Mouse (Mus musculus): ENCODE data around the gene Ccdc60. TPM values are rescaled to one million over a fixed set of nuclear protein-coding genes. Genes with fewer than 3 reads are reported as not detected.

Gene Ccdc60
- polyA plus RNA-seq, 1 experiment from 2014 or later = 3.7 TPM

- no peak overlapping the region for H3K9ac ChIP-seq
- H3K9me3 ChIP-seq (replicated peaks) = no peaks in the 10 kb centered on the region
- peaks cover 18% of the 10 kb centered on the region for H3K4me1 ChIP-seq
- H3K4me2 ChIP-seq (replicated peaks) = 0 out of 2 replicates have a peak overlapping the region, but pooled peaks have one; percentile 4
- H3K4me3 ChIP-seq (replicated peaks) = no peak overlapping the region
- 41% methylated on average over 17 of the region's 17 CpGs for WGBS
- no peak for ATAC-seq (ENCODE audit: insufficient number of reproducible peaks, low FRiP score, low TSS enrichment, low read depth)
- no peaks in the 10 kb centered on the region for H3K36me3 ChIP-seq
- no peak overlapping the region for H3K27ac ChIP-seq (replicated peaks)
- no peaks in the 10 kb centered on the region for H3K27me3 ChIP-seq
Observed at GRCm38 (mm10) chr5:116271511-116272227, 17.1 kb downstream of the Ccdc60 start.

- Histone ChIP-seq H3K27me3 (no peaks in the 10 kb centered on the region), H3K9me3 (replicated peaks) (no peaks in the 10 kb centered on the region), H3K36me3 (no peaks in the 10 kb centered on the region), H3K27ac (replicated peaks) (no peak overlapping the region), H3K9ac (no peak overlapping the region), H3K4me2 (replicated peaks) (no peak overlapping the region), H3K4me3 (replicated peaks) (no peak overlapping the region), H3K4me1 (peaks cover 18% of the 10 kb centered on the region)
- 68% methylated on average over 17 of the region's 17 CpGs for WGBS
- ATAC-seq (ENCODE audit: insufficient number of reproducible peaks, low FRiP score, low TSS enrichment, low read depth) = no peak
Observed at GRCm38 (mm10) chr5:116269212-116270145, 19.3 kb downstream of the Ccdc60 start.

- ATAC-seq (ENCODE audit: insufficient number of reproducible peaks, low FRiP score, low TSS enrichment, low read depth) = no peak
- Histone ChIP-seq H3K4me2 (replicated peaks) (no peak overlapping the region), H3K9ac (no peak overlapping the region), H3K36me3 (no peaks in the 10 kb centered on the region), H3K4me1 (no peaks in the 10 kb centered on the region), H3K9me3 (replicated peaks) (no peaks in the 10 kb centered on the region), H3K4me3 (replicated peaks) (no peak overlapping the region), H3K27me3 (no peaks in the 10 kb centered on the region), H3K27ac (replicated peaks) (no peak overlapping the region)
- WGBS = 91% methylated on average over 2 of the region's 2 CpGs
Observed at GRCm38 (mm10) chr5:116262689-116263088, 26.1 kb downstream of the Ccdc60 start.

DNA sequence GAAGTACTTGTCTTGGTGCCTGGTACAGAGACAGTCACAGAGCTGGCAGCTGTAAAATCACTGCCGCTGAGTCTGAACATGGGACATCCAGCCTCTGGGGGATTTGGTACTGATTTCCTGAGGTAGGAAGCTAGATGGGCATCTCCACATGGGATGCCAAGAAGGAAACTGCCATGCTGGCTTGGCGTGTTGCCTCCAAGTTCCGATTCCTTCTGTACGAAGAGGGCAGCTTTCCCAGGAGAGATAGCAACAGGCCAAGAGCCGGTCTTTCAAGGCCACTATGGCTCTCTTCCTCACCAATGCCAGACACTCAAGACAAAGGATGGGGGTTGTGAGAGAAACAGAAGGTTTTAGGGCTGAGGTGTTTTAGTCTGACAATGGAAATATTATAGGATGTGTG lies 26.8 kb downstream of the Ccdc60 start:
- ATAC-seq (ENCODE audit: insufficient number of reproducible peaks, low FRiP score, low TSS enrichment, low read depth) = no peak
- Histone ChIP-seq H3K4me3 (replicated peaks) (no peak overlapping the region), H3K27ac (replicated peaks) (no peak overlapping the region), H3K9me3 (replicated peaks) (no peaks in the 10 kb centered on the region), H3K9ac (no peak overlapping the region), H3K27me3 (no peaks in the 10 kb centered on the region), H3K4me1 (no peaks in the 10 kb centered on the region), H3K4me2 (replicated peaks) (no peak overlapping the region), H3K36me3 (no peaks in the 10 kb centered on the region)
- 88% methylated on average over 5 of the region's 5 CpGs for WGBS

DNA sequence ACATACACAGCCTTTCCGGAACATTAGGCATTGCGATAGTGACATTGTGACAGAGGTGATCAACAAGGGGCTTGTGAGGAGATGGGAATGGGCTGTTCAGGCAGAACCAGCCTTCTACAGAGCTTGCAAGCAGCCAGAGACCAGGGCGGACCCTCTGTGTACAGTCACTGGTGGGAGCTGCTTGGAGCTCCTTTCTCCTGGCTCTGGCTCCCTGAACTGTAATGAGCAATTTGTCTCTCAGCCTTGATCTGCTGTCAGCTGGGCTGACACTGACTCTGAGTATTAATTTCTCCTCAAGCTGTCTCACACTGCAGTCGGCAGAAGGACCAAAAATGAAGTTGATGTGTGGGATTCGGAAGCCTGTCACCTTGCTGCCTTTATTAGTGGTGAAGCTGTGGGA lies 28.4 kb downstream of the Ccdc60 start:
- Histone ChIP-seq H3K9me3 (replicated peaks) (no peaks in the 10 kb centered on the region), H3K4me1 (no peaks in the 10 kb centered on the region), H3K4me3 (replicated peaks) (no peak overlapping the region), H3K36me3 (no peaks in the 10 kb centered on the region), H3K9ac (no peak overlapping the region), H3K27ac (replicated peaks) (no peak overlapping the region), H3K4me2 (replicated peaks) (no peak overlapping the region), H3K27me3 (no peaks in the 10 kb centered on the region)
- 77% methylated on average over 5 of the region's 5 CpGs for WGBS
- ATAC-seq (ENCODE audit: insufficient number of reproducible peaks, low FRiP score, low TSS enrichment, low read depth) = no peak

DNA sequence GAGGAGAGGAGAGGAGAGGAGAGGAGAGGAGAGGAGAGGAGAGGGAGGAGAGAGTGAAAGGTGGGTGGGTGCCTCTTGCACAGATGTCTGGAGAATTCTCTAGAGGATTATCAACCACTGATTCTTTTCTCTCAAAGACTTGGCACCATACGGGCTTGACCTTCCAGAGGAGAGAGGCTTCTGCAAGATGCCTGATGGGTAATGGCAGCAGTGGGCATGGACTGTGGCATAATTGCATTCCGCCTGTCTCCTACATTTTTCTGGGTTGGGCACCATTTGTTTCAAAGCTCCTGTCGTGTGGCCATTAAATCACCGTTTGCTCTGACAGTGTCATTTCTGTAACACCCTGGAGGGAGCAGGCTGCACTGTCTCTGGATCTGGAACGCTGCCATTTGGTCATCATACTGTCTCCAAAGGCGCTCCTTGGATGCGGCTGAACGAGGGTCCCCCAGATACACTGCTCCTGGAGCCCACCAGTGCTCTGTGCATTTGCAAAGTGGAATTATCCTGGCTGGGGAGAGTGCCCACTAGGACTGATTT lies 30.4 kb downstream of the Ccdc60 start:
- Histone ChIP-seq H3K4me2 (replicated peaks) (no peak overlapping the region), H3K4me1 (0 out of 2 replicates have a peak, but pooled peaks cover 3% of the 10 kb centered on the region), H3K36me3 (no peaks in the 10 kb centered on the region), H3K27me3 (no peaks in the 10 kb centered on the region), H3K4me3 (replicated peaks) (no peak overlapping the region), H3K9me3 (replicated peaks) (no peaks in the 10 kb centered on the region), H3K27ac (replicated peaks) (no peak overlapping the region), H3K9ac (no peak overlapping the region)
- 59% methylated on average over 8 of the region's 8 CpGs for WGBS
- ATAC-seq (ENCODE audit: insufficient number of reproducible peaks, low FRiP score, low TSS enrichment, low read depth) = no peak

- no peak overlapping the region for H3K4me3 ChIP-seq (replicated peaks)
- no peak for ATAC-seq (ENCODE audit: insufficient number of reproducible peaks, low FRiP score, low TSS enrichment, low read depth)
- no peaks in the 10 kb centered on the region for H3K9me3 ChIP-seq (replicated peaks)
- WGBS = 72% methylated on average over 4 of the region's 4 CpGs
- H3K27ac ChIP-seq (replicated peaks) = no peak overlapping the region
- H3K4me2 ChIP-seq (replicated peaks) = no peak overlapping the region
- H3K36me3 ChIP-seq = no peaks in the 10 kb centered on the region
- no peak overlapping the region for H3K9ac ChIP-seq
- H3K4me1 ChIP-seq = 0 out of 2 replicates have a peak, but pooled peaks cover 3% of the 10 kb centered on the region
- no peaks in the 10 kb centered on the region for H3K27me3 ChIP-seq
Observed at GRCm38 (mm10) chr5:116253914-116254313, 34.9 kb downstream of the Ccdc60 start.

DNA sequence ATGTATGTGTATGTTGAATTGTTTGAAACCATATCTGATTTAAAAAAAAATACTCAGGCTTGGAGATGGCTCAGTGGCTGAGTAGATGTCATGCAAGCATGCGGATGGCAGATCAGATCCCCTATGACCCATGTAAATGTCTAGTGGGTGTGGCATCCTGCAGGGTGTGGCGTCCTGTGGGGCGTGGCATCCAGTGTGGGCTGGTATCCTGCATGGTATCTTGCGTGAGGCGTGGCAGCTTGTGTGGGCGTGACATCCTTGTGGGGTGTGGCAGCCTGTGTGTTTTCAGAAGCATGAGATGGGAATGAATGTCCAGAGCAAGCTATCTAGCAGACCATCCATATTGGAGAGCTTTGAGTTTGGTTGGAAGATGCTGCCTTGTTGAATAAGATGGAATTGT lies 36.6 kb downstream of the Ccdc60 start:
- H3K27ac ChIP-seq (replicated peaks) = no peak overlapping the region
- H3K4me1 ChIP-seq = 0 out of 2 replicates have a peak, but pooled peaks cover 3% of the 10 kb centered on the region
- no peak overlapping the region for H3K4me3 ChIP-seq (replicated peaks)
- no peak overlapping the region for H3K4me2 ChIP-seq (replicated peaks)
- H3K27me3 ChIP-seq = no peaks in the 10 kb centered on the region
- WGBS = 77% methylated on average over 6 of the region's 6 CpGs
- H3K9ac ChIP-seq = no peak overlapping the region
- no peak for ATAC-seq (ENCODE audit: insufficient number of reproducible peaks, low FRiP score, low TSS enrichment, low read depth)
- H3K36me3 ChIP-seq = no peaks in the 10 kb centered on the region
- H3K9me3 ChIP-seq (replicated peaks) = no peaks in the 10 kb centered on the region

DNA sequence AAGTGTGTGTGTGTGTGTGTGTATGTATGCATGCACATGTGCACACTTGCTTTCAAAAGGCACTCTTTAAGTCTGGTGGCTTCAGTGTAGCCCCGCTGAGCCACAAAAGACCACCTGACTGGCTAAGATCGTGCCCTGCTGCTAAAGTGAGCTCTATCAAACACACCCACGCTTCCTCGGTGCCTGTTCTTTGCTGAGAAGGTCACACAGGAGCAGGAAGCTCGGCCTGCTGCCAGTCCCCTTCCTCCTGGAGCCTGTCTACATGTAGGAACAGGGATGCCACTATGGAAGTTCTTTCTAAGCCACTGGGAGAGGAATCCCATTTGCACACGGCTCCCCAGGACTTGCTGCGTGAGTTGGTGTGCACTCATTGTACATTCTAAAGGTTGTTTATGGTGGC lies 42.1 kb downstream of the Ccdc60 start:
- no peaks in the 10 kb centered on the region for H3K4me1 ChIP-seq
- no peaks in the 10 kb centered on the region for H3K27me3 ChIP-seq
- 82% methylated on average over 7 of the region's 7 CpGs for WGBS
- H3K4me3 ChIP-seq (replicated peaks) = no peak overlapping the region
- H3K9ac ChIP-seq = no peak overlapping the region
- no peak for ATAC-seq (ENCODE audit: insufficient number of reproducible peaks, low FRiP score, low TSS enrichment, low read depth)
- no peak overlapping the region for H3K4me2 ChIP-seq (replicated peaks)
- no peaks in the 10 kb centered on the region for H3K9me3 ChIP-seq (replicated peaks)
- no peaks in the 10 kb centered on the region for H3K36me3 ChIP-seq
- no peak overlapping the region for H3K27ac ChIP-seq (replicated peaks)

DNA sequence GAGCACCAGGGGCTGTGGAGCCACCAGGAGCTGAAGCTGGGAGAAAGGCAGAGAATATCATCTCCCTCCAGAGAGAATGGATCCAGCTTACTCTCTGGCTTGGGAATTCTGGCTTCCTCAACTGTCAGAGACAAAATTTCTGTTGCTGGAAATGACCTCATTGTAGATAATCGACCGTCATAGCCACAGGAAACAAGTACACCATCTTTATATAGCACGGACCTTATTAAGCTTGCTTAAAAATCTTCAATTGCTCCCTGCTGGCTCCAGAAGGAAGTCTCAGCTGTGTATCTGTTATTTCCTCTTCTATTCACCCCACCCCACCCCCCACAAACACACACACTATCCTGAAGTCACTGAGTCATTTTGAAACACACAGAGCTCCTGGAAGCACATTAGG lies 44.3 kb downstream of the Ccdc60 start:
- no peaks in the 10 kb centered on the region for H3K27me3 ChIP-seq
- 68% methylated on average over 3 of the region's 3 CpGs for WGBS
- H3K9me3 ChIP-seq (replicated peaks) = no peaks in the 10 kb centered on the region

GRCm38 (mm10) chr5:116243622-116244021 lies 45.2 kb downstream of the Ccdc60 start:
- no peak for ATAC-seq (ENCODE audit: insufficient number of reproducible peaks, low FRiP score, low TSS enrichment, low read depth)

More for the DNA sequence above, 44.3 kb downstream of the Ccdc60 start:
- no peak for ATAC-seq (ENCODE audit: insufficient number of reproducible peaks, low FRiP score, low TSS enrichment, low read depth)
- H3K4me1 ChIP-seq = no peaks in the 10 kb centered on the region
- H3K36me3 ChIP-seq = no peaks in the 10 kb centered on the region
- H3K9ac ChIP-seq = no peak overlapping the region
- H3K4me3 ChIP-seq (replicated peaks) = no peak overlapping the region
- no peak overlapping the region for H3K27ac ChIP-seq (replicated peaks)
- H3K4me2 ChIP-seq (replicated peaks) = no peak overlapping the region

More at GRCm38 (mm10) chr5:116243622-116244021, 45.2 kb downstream of the Ccdc60 start:
- H3K4me2 ChIP-seq (replicated peaks) = no peak overlapping the region
- H3K9me3 ChIP-seq (replicated peaks) = no peaks in the 10 kb centered on the region
- H3K4me3 ChIP-seq (replicated peaks) = no peak overlapping the region
- H3K27ac ChIP-seq (replicated peaks) = no peak overlapping the region
- 76% methylated on average over 8 of the region's 9 CpGs for WGBS
- H3K27me3 ChIP-seq = no peaks in the 10 kb centered on the region
- no peaks in the 10 kb centered on the region for H3K4me1 ChIP-seq
- H3K9ac ChIP-seq = no peak overlapping the region
- no peaks in the 10 kb centered on the region for H3K36me3 ChIP-seq

Measured in embryonic facial prominence, embryonic 15.5 days (tissue).